Mouse (Mus musculus): ENCODE results near the gene Rap1a.

GRCm38 (mm10) chr3:105717856-105718555, 83.1 kb downstream of the Rap1a start:
- TF ChIP-seq CTCF (IDR thresholded peaks at IDR 0.05; ENCODE audit: low read depth, low read length) (no peak), GATA1 (IDR thresholded peaks at IDR 0.05; ENCODE audit: borderline replicate concordance, low read length) (no peak), POLR2AphosphoS5 (IDR thresholded peaks at IDR 0.05; ENCODE audit: insufficient replicate concordance, low read depth, low read length) (no peak), TAL1 (conservative IDR thresholded peaks at IDR 0.05; ENCODE audit: low read depth, low read length) (no peak), GATA2 (IDR thresholded peaks at IDR 0.05; ENCODE audit: borderline replicate concordance, low read depth, low read length) (no peak)
